Mouse (Mus musculus): ENCODE data around the gene Kel. TPM values are rescaled to one million over a fixed set of nuclear protein-coding genes. Genes with fewer than 3 reads are reported as not detected.

Kel gene
- polyA plus RNA-seq (2011; ENCODE audit: insufficient read length, low read depth, missing spikeins), result not detected in 2 replicates

DNA sequence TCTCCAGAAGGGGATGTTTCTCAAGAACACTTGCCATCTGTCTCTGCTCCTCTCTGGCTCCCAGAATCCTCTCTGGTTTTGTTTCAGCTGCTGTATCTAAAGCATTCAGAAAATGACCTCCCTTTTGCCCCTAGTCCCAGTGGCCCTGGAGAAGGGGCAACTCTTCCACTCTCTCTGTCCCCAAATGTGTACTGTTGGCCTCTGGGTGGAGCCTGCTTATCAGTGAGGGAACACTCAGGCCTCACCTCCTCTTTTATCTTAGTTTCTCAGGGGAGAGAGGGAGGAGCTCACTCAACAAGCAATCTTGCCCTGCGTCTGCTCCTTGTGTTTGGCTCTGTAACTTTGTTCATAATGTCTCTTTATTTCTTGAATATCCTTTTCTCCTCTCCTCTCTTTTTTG is at the start of gene Kel:
Gene Kel (minus strand): TSS at position 217 of the 400 bp plus-strand sequence.
- Histone ChIP-seq H3K27ac (ENCODE audit: insufficient read depth, low read length) (no peak within 1 kb of the TSS), H3K4me1 (ENCODE audit: control insufficient read depth, insufficient read depth, low read length) (no peaks in the 10 kb centered on the region), H3K4me3 (ENCODE audit: insufficient read depth, low read length) (no peak within 1 kb of the TSS)
- no peak for TF ChIP-seq POLR2A (IDR thresholded peaks at IDR 0.05; ENCODE audit: low read depth, low read length)
- no peak for TF ChIP-seq CTCF (IDR thresholded peaks at IDR 0.05; ENCODE audit: borderline replicate concordance, insufficient read depth, low read length)

DNA sequence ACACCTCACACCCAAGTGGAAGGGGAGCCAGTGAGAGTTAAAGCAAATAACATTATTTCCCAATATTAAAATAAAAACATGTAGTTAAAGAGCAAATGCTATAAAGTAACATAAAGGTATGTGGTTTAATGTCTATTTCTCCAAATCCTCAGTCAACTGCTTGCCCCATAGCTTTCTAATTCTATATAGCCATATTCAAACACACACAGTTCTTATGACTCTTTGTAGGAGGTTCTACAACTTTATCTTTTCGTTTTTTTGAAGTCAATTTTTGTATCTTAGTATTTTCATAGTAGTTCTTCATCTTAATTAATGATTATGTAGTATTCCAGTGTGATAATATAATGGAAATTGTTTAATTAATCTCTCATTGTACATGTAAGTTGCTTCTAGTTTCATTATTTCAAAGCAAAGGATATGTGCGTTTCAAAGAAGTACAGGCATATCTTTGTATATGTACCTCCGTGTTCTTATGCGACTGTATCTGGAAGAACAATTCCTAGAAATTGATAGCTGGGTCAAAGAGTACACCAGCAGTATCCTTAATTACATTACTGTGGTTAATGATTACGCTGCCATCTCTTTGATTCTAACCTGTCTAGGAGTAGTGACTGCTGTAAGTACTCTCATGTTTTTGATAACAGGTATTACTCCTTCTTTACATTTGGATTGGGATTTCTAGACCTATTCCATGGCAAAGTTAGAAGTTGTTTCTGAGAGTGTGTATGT is 40.7 kb upstream of the Kel start:
- TF ChIP-seq POLR2A (IDR thresholded peaks at IDR 0.05; ENCODE audit: low read depth, low read length) (no peak), CTCF (IDR thresholded peaks at IDR 0.05; ENCODE audit: borderline replicate concordance, insufficient read depth, low read length) (no peak)
- no peak overlapping the region for H3K27ac ChIP-seq (ENCODE audit: insufficient read depth, low read length)
- H3K4me1 ChIP-seq (ENCODE audit: control insufficient read depth, insufficient read depth, low read length), result no peaks in the 10 kb centered on the region
- H3K4me3 ChIP-seq (ENCODE audit: insufficient read depth, low read length), result no peak overlapping the region

DNA sequence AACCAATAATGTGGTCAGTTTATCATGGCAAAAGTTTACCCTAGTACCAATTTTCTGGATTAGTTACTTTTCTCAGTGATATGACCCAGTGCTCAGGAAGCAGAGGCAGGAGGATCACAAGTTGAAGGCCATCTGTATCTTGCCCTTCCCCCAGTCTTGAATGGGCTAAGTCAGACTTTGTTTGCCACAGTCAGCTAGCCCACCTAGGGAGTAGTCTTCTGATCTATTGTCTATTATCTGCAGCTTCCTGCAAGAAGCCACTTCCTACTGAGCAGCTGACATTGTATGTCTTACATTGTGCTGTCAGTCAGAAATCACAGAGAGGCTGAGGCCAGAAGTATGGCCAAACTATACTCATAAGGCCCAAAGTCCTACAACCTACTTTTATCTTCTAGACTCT is 37.0 kb upstream of the Kel start:
- no peak for TF ChIP-seq CTCF (IDR thresholded peaks at IDR 0.05; ENCODE audit: borderline replicate concordance, insufficient read depth, low read length)
- no peak for TF ChIP-seq POLR2A (IDR thresholded peaks at IDR 0.05; ENCODE audit: low read depth, low read length)
- H3K4me1 ChIP-seq (ENCODE audit: control insufficient read depth, insufficient read depth, low read length), result no peaks in the 10 kb centered on the region
- no peak overlapping the region for H3K4me3 ChIP-seq (ENCODE audit: insufficient read depth, low read length)
- H3K27ac ChIP-seq (ENCODE audit: insufficient read depth, low read length), result no peak overlapping the region

DNA sequence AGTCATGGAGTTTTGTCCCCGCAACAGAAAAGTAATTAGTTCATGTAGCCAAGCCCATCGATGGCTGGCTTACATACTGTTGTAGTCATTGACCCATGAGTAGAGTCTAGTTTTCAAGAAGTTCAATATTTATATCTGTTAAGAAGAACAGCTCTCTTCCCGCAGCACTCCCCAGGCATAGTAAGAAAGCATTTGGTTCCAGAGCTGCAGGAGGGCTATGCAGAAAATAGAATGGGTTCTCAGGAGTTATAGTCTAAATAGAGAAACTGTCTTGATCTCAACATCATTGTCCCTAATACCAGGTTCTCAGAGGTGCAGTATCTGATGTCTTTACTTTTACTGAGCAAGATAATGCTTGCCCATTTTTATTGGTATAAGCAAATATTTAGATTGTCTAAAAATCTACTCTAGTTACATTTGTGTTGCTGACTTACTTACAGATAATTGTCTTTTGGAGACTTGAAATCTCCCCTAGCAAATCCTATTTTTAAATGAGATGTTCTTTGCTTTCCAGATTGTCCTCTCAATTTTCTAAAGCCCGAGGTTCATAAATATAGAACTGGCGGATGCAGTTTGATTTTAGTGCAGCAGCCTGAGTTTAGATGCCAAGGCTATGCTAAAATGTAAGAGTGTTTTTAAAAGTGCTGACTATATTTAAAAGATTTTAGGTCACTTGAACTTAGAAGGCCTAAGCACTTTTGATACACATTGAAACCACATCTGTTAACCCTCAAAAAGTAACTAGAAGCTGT is 30.8 kb upstream of the Kel start:
- no peak overlapping the region for H3K4me3 ChIP-seq (ENCODE audit: insufficient read depth, low read length)
- no peaks in the 10 kb centered on the region for H3K4me1 ChIP-seq (ENCODE audit: control insufficient read depth, insufficient read depth, low read length)
- no peak overlapping the region for H3K27ac ChIP-seq (ENCODE audit: insufficient read depth, low read length)
- TF ChIP-seq POLR2A (IDR thresholded peaks at IDR 0.05; ENCODE audit: low read depth, low read length), result no peak
- no peak for TF ChIP-seq CTCF (IDR thresholded peaks at IDR 0.05; ENCODE audit: borderline replicate concordance, insufficient read depth, low read length)

DNA sequence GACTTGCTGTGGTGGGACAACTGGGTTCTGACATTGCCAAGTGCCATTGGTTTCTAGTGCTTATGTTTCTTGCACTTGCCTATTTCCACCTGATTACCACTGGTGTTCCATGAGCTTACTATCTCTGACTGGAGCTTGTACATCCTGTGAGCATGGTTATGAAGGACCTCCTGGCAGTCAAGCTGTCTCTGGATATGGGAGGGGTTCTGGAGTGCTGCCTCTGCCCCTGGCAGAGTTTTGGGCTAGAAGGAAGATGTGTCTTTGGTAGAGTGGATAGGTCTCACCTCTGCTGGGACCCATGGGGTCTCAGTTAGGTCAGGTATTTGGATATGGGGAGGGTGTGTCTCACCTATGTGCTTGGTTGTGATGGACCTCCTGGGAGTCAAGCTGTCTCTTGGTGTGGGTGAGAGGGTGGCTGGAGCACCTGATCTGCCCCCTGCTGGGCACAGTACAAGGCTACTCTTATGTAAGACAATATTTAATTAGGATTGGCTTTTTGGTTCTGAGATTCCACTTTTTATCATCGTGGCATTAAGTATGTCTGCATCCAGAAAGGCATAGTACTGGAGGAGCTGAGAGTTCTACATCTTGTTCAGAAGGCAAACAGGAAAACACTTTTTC is 24.0 kb upstream of the Kel start:
- Histone ChIP-seq H3K4me3 (ENCODE audit: insufficient read depth, low read length) (no peak overlapping the region), H3K4me1 (ENCODE audit: control insufficient read depth, insufficient read depth, low read length) (no peaks in the 10 kb centered on the region), H3K27ac (ENCODE audit: insufficient read depth, low read length) (no peak overlapping the region)
- no peak for TF ChIP-seq POLR2A (IDR thresholded peaks at IDR 0.05; ENCODE audit: low read depth, low read length)
- no peak for TF ChIP-seq CTCF (IDR thresholded peaks at IDR 0.05; ENCODE audit: borderline replicate concordance, insufficient read depth, low read length)

DNA sequence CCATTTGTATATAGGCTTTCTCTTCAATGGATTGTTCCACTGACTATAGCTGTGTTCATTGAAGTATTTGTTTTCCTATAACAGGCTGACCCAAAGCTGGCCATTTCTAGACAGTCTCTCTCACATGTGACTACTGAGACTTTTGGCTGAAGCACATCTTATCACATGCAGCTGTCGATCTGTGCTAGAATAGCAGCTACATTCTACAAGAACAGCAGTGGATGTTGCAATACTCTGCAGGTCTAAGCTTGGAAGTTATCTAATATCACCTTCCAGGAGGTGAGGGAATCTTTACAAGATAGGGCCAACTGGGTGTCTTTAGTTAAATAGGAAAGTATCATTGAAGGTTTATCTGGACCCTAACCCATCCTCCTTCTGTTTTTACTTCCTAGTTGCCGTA is 17.3 kb upstream of the Kel start:
- Histone ChIP-seq H3K4me1 (ENCODE audit: control insufficient read depth, insufficient read depth, low read length) (no peaks in the 10 kb centered on the region), H3K27ac (ENCODE audit: insufficient read depth, low read length) (no peak overlapping the region), H3K4me3 (ENCODE audit: insufficient read depth, low read length) (no peak overlapping the region)
- no peak for TF ChIP-seq CTCF (IDR thresholded peaks at IDR 0.05; ENCODE audit: borderline replicate concordance, insufficient read depth, low read length)
- no peak for TF ChIP-seq POLR2A (IDR thresholded peaks at IDR 0.05; ENCODE audit: low read depth, low read length)

DNA sequence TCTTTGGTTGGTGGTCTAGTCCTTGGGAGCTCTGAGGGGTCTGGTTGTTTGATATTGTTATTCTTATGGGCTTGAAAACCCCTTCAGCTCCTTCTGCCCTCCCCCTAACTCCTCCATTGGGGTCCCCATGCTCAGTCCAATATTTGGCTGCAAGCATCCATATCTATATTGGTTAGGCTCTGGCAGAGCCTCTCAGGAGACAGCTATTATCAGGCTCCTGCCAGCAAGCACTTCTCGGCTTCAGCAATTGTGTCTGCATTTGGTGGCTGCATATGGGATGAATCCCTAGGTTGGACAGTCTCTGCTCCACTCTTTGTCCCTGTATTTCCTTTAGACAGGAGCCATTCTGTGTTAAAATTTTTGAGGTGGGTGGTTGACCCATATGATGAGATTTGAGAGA is 6.1 kb upstream of the Kel start:
- TF ChIP-seq CTCF (IDR thresholded peaks at IDR 0.05; ENCODE audit: borderline replicate concordance, insufficient read depth, low read length) (no peak), POLR2A (IDR thresholded peaks at IDR 0.05; ENCODE audit: low read depth, low read length) (no peak)
- Histone ChIP-seq H3K4me1 (ENCODE audit: control insufficient read depth, insufficient read depth, low read length) (no peaks in the 10 kb centered on the region), H3K4me3 (ENCODE audit: insufficient read depth, low read length) (no peak overlapping the region), H3K27ac (ENCODE audit: insufficient read depth, low read length) (no peak overlapping the region)

DNA sequence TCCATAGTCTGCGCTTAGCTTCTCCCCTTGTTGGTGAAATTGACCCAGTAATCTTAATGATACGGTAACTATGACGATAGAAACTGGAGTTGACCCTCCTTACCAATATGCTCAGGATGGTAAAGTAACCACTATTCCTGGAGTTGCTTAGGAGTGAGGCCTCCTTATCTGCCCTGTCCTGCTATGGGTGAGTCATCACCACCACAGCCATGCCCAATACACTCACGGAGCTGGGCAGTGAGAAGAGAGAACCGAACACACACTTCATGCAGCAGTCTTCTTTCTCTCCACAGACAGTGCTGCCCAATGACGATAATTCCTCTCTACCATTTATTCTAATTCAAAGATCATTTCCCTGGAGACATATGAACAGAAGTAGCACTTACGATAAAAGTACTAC is 2.1 kb upstream of the Kel start:
- Histone ChIP-seq H3K4me3 (ENCODE audit: insufficient read depth, low read length) (no peak overlapping the region), H3K4me1 (ENCODE audit: control insufficient read depth, insufficient read depth, low read length) (no peaks in the 10 kb centered on the region), H3K27ac (ENCODE audit: insufficient read depth, low read length) (no peak overlapping the region)
- TF ChIP-seq POLR2A (IDR thresholded peaks at IDR 0.05; ENCODE audit: low read depth, low read length), result no peak
- no peak for TF ChIP-seq CTCF (IDR thresholded peaks at IDR 0.05; ENCODE audit: borderline replicate concordance, insufficient read depth, low read length)

DNA sequence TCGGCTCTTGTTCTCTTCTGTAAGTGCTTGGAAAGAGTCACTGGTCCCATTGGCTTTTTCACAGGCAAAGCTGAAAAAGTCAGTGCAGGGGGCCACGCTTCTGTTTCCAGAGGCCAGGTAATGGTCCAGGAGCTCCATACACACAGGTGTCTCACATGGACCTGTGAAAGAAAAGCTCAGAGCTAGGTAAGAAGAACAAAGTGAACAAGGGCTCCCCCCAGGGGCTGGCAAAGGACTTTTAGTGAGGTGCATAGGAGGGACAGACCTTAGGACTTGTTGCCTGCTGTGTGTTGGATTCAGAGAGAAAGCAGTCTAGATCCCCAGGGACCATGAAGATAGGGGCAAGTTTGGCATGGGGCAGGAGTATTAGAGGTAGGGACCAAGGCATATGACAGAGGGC is 1.2 kb downstream of the Kel start:
- Histone ChIP-seq H3K4me3 (ENCODE audit: insufficient read depth, low read length) (no peak overlapping the region), H3K4me1 (ENCODE audit: control insufficient read depth, insufficient read depth, low read length) (no peaks in the 10 kb centered on the region), H3K27ac (ENCODE audit: insufficient read depth, low read length) (no peak overlapping the region)
- no peak for TF ChIP-seq POLR2A (IDR thresholded peaks at IDR 0.05; ENCODE audit: low read depth, low read length)
- no peak for TF ChIP-seq CTCF (IDR thresholded peaks at IDR 0.05; ENCODE audit: borderline replicate concordance, insufficient read depth, low read length)

DNA sequence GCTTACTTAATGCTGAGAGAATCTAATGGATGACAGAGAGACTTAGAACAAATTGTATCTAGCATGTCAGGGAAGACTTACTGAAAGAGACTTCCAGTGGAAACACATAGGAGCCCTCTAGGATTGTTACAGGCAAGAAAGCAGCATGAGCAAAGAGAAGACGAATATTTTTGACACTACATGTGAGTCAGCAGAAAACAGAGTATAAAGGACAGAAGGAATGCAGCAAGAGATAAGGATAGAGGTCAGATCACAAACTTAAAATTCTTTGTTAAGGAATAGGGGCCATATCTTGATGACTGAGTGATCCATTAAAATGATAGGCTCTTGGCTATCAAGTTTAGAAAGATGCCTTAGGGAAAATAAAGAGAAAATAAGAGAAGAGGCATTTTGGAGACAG is 2.9 kb downstream of the Kel start:
- no peak overlapping the region for H3K27ac ChIP-seq (ENCODE audit: insufficient read depth, low read length)
- no peak overlapping the region for H3K4me3 ChIP-seq (ENCODE audit: insufficient read depth, low read length)
- no peaks in the 10 kb centered on the region for H3K4me1 ChIP-seq (ENCODE audit: control insufficient read depth, insufficient read depth, low read length)
- TF ChIP-seq POLR2A (IDR thresholded peaks at IDR 0.05; ENCODE audit: low read depth, low read length) (no peak), CTCF (IDR thresholded peaks at IDR 0.05; ENCODE audit: borderline replicate concordance, insufficient read depth, low read length) (no peak)
